Mouse (Mus musculus) cerebral cortex, adult 2 months (tissue): ENCODE measurements around the gene Tspan5.

Experiments used
- WGBS: fragments of 180-500 bp; shearing (Covaris S2); methylation state at CpG from one replicate; pipeline ENCODE4 v1.1.7; 2018; 5-methylcytosine and 5-hydroxymethylcytosine counted together

The Tspan5 gene

DNA sequence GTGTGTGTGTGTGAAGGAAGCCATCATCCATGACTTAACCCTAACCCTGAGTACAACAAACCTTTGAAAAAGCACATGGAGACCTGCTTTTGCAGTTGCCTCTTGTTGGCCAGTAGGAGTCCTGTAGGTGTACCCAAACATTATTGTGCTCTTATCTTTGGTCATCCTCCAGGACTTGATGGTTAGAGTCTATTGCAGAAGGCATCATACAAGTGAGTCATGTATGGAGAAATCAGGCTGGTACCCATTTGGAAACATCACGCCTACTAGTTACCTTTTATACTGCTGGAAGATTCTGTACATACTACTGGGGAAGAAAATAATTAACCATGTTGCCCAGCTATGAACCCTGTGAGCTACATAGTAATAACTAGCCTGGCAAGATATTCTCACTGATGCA, 103.8 kb downstream of the Tspan5 start:
- 76% methylated on average over 1 of the region's 1 CpGs for WGBS

DNA sequence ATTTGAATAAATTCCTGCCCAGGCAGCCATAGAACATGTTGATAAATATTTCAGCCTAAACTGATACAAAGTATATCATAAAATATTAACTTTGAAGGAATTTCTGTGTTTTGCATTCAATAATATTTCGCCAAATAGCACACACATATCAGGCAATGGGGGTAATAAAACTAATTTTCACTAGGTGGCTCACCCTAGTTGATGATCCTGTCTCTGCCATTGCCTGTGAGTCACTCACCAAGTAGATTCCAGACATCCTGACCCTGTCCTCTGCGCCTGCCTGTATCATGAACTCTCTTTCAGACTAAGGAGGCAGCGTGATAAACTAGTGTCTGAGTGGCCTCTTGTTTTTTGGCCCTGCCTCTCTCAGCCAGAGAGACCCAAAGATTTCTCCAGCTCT, 105.8 kb downstream of the Tspan5 start:
- WGBS: 94% methylated on average over 3 of the region's 3 CpGs

DNA sequence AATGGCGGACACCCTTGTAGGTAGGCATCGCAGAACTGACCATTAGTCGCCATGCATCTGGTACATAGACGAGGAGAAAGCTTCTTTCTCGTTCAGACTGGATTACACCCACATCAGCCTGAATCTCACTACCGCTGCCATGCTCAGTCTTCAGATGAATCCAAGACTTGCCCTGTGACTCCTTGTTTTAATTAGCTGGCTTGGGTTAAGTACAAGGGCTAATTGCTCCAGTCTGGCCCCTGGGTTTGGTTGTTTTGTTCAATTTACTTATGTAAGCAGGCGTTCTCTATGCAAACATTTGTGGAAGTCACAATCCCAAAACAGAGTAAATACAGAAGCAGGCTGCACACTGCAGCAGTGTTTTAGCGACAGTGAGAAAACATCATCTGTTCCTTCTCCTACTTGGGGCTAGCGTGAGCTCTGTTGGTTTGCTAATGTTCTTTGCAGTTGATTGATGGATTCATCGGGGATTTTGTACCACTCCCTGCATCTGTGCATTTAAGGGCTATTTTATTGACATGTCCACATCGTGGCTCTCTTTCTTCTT, 107.8 kb downstream of the Tspan5 start:
- 30% methylated on average over 11 of the region's 11 CpGs for WGBS

DNA sequence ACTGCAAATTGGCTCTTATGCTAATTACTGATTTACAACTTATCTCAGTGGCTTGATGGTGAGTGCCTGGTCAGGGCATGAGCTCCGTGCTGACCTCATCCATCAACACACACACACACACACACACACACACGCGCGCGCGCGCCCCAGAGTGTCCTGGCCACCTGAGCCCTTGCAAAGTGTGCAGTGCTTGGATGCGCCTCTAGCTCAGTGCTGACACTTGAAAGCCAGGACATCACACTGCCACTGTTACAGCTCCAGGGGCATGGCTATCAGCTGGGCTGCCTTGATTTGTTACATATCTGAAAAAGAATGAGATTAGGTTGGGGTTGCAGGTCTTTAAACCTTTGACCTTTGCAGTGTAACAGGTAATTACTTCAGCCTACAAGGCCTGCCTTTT, 109.9 kb downstream of the Tspan5 start:
- 84% methylated on average over 8 of the region's 8 CpGs for WGBS

DNA sequence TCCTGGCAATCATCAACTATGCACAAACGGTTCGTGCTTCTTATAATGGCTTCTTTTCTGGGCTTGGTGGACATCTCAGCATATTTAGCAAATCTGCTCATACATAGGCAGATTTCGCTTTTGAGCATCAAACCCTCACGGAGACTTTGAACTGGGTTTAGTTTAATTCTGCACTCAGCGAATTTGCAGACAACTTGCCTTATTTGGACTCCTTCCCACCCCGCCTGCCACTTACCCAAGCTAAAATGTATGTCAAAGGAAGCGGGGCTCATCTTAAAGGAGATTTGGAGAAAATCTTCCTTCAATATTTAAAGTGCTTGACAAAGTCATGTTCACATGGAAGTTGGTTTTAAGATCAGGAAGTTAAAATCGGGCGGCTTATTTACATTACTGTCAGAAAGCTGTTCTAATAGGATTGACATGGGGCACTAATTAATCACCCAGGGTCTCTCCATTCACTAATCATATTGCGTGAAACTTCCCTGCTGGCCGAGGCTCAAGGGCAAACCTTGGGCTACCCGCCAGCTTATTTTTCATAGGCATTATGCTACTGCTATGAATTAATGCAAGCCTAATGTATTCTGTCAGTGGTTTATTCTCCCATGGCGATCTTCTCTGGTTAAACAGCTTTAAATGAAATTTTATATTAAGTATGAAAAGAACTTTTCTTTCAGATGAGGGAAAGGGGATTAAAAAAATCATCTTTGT, 111.1 kb downstream of the Tspan5 start:
- 41% methylated on average over 13 of the region's 13 CpGs for WGBS

GRCm38 (mm10) chr3:138853996-138854836, 112.2 kb downstream of the Tspan5 start:
- WGBS: 28% methylated on average over 16 of the region's 16 CpGs

DNA sequence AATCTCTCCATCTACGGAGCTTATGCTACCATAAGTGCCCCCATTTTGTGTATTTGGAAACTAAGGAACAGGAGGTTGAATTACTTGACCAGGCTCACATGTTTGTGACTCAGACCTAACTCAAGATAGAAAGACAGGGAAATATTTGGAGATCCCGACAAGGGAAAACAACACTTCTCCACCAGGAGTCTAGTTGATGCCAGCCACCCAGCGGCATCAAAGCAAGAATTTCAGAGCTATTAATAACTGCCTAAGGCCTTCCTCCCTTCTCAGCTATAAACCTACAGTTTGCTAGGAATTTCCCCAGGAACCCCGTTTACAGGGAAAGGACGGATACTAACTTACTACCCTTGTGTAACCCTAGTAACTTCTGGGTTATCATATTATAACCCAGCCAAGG, 113.4 kb downstream of the Tspan5 start:
- WGBS: 40% methylated on average over 5 of the region's 5 CpGs

- WGBS: 65% methylated on average over 4 of the region's 4 CpGs
Measured at GRCm38 (mm10) chr3:138856946-138857345, 115.0 kb downstream of the Tspan5 start.

- 39% methylated on average over 12 of the region's 12 CpGs for WGBS
Measured at GRCm38 (mm10) chr3:138857805-138858546, 116.0 kb downstream of the Tspan5 start.

DNA sequence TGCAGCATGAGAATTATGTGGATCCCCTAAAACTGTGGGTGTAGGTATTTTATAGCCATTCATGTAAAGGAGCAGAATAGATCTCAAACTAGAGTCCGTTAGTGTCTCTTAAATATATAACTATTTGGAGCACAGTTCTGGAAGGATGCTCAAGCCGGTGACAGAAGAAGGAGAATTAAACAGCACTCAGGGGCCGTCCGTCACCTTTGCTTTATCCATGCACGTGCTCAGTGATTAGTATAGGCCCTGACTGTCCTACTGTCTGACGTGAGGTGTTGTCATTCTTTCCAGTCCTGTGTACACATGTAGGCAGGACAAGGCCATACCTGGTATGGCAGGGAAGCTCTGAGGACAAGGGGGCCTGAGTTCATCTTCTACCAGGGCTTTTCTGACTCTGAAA, 116.7 kb downstream of the Tspan5 start:
- WGBS: 61% methylated on average over 6 of the region's 6 CpGs

DNA sequence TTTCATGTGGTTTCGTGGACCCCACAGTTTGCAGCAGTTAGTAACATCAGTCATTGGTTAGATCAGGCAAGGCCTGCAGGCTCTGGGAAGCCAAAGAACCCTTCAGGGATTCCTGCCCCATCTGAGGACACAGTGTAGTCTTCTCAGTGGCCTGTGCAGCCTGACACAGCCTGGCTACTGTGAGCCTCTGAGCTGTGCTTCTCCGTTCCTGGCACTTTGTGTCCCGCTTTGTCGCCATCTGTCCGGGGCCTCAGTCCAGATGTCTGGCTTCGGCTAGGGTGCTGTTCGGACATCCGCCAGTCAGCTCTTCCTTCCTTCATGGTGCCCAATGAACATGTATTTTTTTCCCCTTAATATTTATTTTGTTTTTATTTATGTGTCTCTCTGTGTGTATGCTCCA, 117.2 kb downstream of the Tspan5 start:
- 34% methylated on average over 8 of the region's 8 CpGs for WGBS

DNA sequence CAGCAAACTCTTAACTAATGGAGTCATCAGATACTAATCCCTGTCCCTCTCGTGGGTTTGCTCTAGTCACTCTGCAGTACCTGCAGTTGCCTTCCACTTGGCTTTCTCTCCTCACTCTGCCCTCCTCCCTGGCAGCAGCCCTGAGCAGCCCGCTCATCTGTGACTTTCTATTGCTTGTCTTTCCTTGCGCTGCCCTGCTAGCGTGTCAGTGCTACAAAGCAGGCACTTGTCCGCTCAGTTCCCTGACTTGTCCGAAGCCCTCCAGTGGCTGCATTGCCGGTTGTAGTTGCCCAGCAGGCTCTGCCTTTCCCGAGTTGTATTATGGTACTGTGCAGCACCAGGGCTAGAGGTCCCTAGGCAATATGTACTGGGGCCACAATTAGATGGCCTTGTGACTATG, 117.7 kb downstream of the Tspan5 start:
- 37% methylated on average over 8 of the region's 8 CpGs for whole genome bisulfite sequencing

GRCm38 (mm10) chr3:138860257-138860760, 118.3 kb downstream of the Tspan5 start:
- WGBS: 53% methylated on average over 11 of the region's 11 CpGs

- 35% methylated on average over 9 of the region's 9 CpGs for WGBS
Measured at GRCm38 (mm10) chr3:138861032-138861431, 119.0 kb downstream of the Tspan5 start.

DNA sequence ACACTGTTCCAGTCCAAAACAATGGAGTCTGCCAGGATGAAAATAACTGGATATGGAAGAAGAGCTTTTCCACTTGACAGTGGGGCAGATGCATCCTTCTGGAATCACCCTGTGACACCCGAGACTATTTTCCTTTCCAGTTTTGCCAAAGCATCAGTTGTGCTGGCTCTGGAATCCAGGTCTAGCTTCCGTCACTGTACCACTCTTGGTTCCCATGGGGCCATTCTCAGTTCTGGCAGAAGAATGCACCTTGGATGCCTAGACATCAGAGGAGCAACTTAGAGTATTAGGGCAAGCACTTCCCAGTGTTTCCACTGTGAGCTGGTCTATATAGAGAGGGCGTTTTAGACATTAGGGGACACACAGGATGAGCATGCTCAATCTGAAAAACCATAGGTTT, 119.6 kb downstream of the Tspan5 start:
- 46% methylated on average over 3 of the region's 3 CpGs for WGBS

DNA sequence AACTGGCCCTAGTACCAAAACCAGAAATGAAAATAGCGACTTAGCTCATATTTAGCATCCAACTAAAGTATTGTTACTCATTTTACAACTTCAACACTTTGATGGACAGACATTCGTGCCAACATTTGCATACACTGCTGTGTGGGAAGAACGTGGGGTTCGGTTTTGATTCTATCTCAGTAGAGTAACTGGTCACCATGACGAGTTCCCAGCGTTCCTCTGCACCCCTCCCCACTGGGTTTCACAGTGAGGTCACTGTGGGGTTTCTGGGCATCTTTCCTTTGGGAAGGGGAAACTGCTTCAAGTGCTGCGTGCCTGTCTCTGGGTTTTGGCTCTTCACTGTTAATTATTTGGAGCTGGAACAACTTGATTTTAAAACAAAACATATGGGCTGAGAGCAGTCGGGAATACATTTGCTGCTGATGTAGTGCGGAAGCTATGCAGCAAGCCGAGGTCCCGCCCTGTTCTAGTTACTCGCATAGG, 122.2 kb downstream of the Tspan5 start:
- WGBS: 45% methylated on average over 12 of the region's 12 CpGs

DNA sequence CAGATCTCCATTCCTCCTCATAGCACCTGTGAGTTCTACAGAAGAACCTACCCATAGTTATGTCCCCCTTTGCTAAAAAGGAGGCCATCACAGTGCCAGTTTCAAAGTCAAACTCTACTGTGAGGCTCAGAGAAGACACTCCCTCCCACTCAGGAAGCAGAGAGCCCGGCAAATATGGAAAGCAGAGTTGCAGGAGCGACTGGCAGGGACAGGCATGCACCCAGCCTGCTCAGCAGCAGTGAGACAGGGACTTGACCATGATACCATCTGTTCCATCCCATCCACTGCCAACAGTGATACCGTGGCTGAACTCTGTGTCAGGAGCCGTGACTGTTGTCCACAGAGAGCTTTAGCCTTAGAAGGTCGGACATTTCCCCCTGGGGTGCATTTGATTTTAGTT, 123.3 kb downstream of the Tspan5 start:
- WGBS: 52% methylated on average over 5 of the region's 5 CpGs

DNA sequence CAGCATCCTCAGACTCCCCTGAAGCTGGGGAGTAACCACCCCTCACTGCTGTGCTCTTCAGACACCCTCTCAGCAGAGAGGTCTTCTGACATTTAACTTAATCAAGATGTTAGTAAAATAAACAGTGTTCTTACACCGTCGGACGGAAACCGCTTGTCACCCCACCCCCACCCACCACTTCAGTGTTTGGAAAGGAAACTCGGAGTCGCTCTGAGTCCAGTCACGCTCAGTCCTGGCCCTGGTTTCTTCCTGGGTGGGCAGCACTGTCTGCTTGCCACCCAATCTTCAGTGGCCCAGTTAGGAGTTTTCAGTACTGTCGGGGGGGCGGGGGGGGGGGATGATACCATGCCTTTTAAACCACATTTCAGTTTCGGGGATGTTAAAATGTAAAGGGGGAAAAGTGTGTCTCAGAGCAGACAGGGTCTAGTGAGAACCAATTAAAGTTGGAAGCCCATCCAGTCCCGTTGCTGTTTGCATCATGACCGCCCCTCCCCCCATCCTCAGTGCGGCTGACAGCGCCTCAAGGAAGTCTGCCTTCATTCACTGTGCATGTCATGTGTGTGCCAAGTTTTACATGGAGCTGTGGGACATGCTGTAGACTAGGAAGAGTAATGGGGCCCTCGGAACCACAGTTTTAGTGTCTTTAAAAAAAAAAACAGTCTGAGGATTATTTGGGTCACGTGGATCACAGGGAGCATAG, 125.3 kb downstream of the Tspan5 start:
- 41% methylated on average over 16 of the region's 16 CpGs for WGBS

DNA sequence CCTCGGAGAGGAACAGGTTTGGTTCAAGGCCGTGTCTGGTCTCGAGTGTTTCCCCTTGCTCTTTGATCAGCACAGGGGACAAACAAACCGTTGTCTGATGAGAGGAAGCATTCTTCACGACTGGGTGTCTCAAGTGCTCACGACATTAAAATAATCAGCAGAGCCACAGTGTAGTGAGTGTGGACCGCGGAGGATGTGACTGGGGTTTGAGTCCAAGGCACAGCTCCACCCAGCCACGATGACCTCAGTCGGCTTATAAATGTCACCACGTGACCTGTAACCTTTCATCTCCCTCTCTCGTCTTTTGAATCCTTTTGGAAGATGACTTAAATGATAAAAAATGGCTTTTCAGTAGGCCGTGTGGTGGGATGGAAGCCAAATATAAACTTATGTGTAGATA, 126.4 kb downstream of the Tspan5 start:
- WGBS: 52% methylated on average over 13 of the region's 13 CpGs

DNA sequence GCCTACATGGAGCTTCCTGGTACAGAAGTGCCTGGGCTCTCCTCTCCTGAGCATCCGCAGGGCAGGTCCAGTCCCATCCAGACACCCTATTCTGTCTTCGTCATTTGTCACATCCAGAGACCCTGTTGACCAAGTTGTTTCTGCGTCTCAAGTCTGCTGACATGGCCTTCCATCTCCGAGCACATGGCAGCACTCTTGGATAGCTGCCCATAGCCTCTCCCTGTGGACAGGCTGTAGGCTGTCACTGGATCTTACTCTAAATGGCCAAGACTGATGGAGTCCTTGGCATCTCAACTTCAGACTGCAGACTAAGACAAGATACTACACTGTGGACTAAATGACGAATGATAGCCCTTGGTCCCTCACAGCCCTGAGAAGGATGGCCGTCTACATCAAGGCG, 133.3 kb downstream of the Tspan5 start:
- WGBS: 85% methylated on average over 7 of the region's 7 CpGs

- 68% methylated on average over 6 of the region's 6 CpGs for WGBS
Measured at GRCm38 (mm10) chr3:138875936-138876335, 133.9 kb downstream of the Tspan5 start.
